Mouse (Mus musculus): ENCODE measurements around the gene Kti12.

DNA sequence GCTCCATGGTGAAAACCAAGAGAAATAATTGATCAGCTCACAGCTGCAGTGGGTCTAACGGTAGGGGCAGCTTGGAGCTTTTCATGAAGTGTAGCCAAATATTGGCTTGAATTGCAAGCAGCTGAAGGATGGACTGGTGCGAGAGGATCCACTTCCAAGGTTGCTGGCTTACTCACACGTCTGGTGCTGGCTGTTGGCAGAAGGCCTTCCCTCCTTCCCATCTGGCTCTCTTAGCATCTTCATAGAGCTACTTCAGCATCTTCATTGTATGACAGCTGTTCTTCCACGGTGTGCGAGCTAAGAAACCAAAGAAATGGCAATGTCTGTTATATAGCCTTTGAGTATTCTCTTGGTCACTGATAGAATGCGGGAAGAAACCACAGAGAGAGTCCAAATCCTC, 43.3 kb downstream of the Kti12 start:
- no peak for TF ChIP-seq CTCF (IDR thresholded peaks at IDR 0.05; ENCODE audit: borderline replicate concordance, extremely low read depth, insufficient read depth, insufficient read length)
- TF ChIP-seq POLR2A (IDR thresholded peaks at IDR 0.05; ENCODE audit: borderline replicate concordance, extremely low read depth, insufficient read depth, insufficient read length, poor library complexity, severe bottlenecking), result no peak
